Mouse (Mus musculus) heart, postnatal 25 days (tissue): ENCODE measurements around the gene Topaz1. TPM values are rescaled to one million over a fixed set of nuclear protein-coding genes. Genes with fewer than 3 reads are reported as not detected.
"Not testable (repeated sequence)": the region's sequence is repeated elsewhere in the genome, so short reads cannot be mapped to it uniquely, and the experiment has no call there.

Experiments used
- DNase-seq: peaks from one replicate; pipeline ENCODE4 v3.0.0; 2022; ENCODE audit warnings: low spot score
- intact Hi-C: fragments of 180-260 bp; cut with DNase I; formaldehyde crosslinking; loops from one replicate; pipeline ENCODE4 v1.15.1; 2025
- total RNA-seq, 2 experiments: library from RNA; stranded (reverse); gene quantifications; 2 replicates each; pipeline ENCODE4 v1.2.3; 2021

Topaz1 gene
- total RNA-seq, 2 experiments from 2014 or later, result not detected

GRCm38 (mm10) chr9:122805845-122806341 is 58.7 kb downstream of the Topaz1 start:
- intact Hi-C loops, result loop anchor here (5.0 kb wide), 1 partner anchor 56 kb away; no protein-coding TSS in a partner anchor
- DNase-seq, result no peak

GRCm38 (mm10) chr9:122807186-122807585 is 60.0 kb downstream of the Topaz1 start:
- no peak for DNase-seq
- intact Hi-C loops, result loop anchor here (5.0 kb wide), 1 partner anchor 55 kb away; no protein-coding TSS in a partner anchor

- intact Hi-C loops, result no loop called here
- DNase-seq, result no peak
Observed at GRCm38 (mm10) chr9:122810212-122810611, 63.1 kb downstream of the Topaz1 start.

GRCm38 (mm10) chr9:122812386-122812785 is 65.2 kb downstream of the Topaz1 start:
- DNase-seq, result no peak
- intact Hi-C loops, result no loop called here

GRCm38 (mm10) chr9:122814775-122815174 is 67.6 kb downstream of the Topaz1 start:
- intact Hi-C loops, result no loop called here
- DNase-seq, result no peak

- intact Hi-C loops, result no loop called here
- no peak for DNase-seq
Observed at GRCm38 (mm10) chr9:122815239-122815851, 68.2 kb downstream of the Topaz1 start.

GRCm38 (mm10) chr9:122823374-122824017 is 76.3 kb downstream of the Topaz1 start:
- intact Hi-C loops, result no loop called here

GRCm38 (mm10) chr9:122826743-122827142 is 79.6 kb downstream of the Topaz1 start:
- intact Hi-C loops, result no loop called here
- no peak for DNase-seq

More at GRCm38 (mm10) chr9:122823374-122824017, 76.3 kb downstream of the Topaz1 start:
- no peak for DNase-seq

- intact Hi-C loops, result loop anchor here (10.0 kb wide), 1 partner anchor 95 kb away; no protein-coding TSS in a partner anchor
- no peak for DNase-seq
Observed at GRCm38 (mm10) chr9:122829826-122830380, 82.8 kb downstream of the Topaz1 start.

- intact Hi-C loops, result loop anchor here (10.0 kb wide), 1 partner anchor 101 kb away; no protein-coding TSS in a partner anchor
- no peak for DNase-seq
Observed at GRCm38 (mm10) chr9:122836126-122836525, 89.0 kb downstream of the Topaz1 start.

- DNase-seq, result no peak
- intact Hi-C loops, result loop anchor here (10.0 kb wide), 1 partner anchor 102 kb away; no protein-coding TSS in a partner anchor
Observed at GRCm38 (mm10) chr9:122836790-122837189, 89.6 kb downstream of the Topaz1 start.

GRCm38 (mm10) chr9:122837216-122837615 is 90.1 kb downstream of the Topaz1 start:
- no peak for DNase-seq
- intact Hi-C loops, result loop anchor here (10.0 kb wide), 1 partner anchor 102 kb away; no protein-coding TSS in a partner anchor

GRCm38 (mm10) chr9:122837680-122838079 is 90.5 kb downstream of the Topaz1 start:
- intact Hi-C loops, result loop anchor here (10.0 kb wide), 1 partner anchor 103 kb away; no protein-coding TSS in a partner anchor
- no peak for DNase-seq

- no peak for DNase-seq
- intact Hi-C loops, result no loop called here
Observed at GRCm38 (mm10) chr9:122843760-122844159, 96.6 kb downstream of the Topaz1 start, which contains the start of gene Gm35549. TSS of gene Gm35549 (minus strand) at chr9:122844035.

GRCm38 (mm10) chr9:122845621-122846020 is 98.5 kb downstream of the Topaz1 start:
- no peak for DNase-seq
- intact Hi-C loops, result no loop called here

GRCm38 (mm10) chr9:122846156-122846555 is 99.0 kb downstream of the Topaz1 start:
- DNase-seq, result peak; percentile 53
- intact Hi-C loops, result no loop called here

GRCm38 (mm10) chr9:122847811-122848311 is 100.7 kb downstream of the Topaz1 start:
- intact Hi-C loops, DNase-seq: not testable (repeated sequence)
